Mouse (Mus musculus) intestine, embryonic 14.5 days (tissue): ENCODE results near the gene Npr1. TPM values are rescaled to one million over a fixed set of nuclear protein-coding genes. Genes with fewer than 3 reads are reported as not detected.

Experiments
- ATAC-seq: fragments of 200-750 bp; cut with Nextera tagmentation; replicated peaks from 2 replicates; pipeline ENCODE4 v1.8.0; 2017; ENCODE audit warnings: low read depth, moderate number of reproducible peaks, moderate TSS enrichment, moderate library complexity; ENCODE audit not compliant: low FRiP score, low TSS enrichment
- DNase-seq: peaks from one replicate; pipeline ENCODE4 v3.0.0-alpha.2; 2018; ENCODE audit warnings: low spot score
- H3K27ac ChIP-seq: fragments of 300-500 bp; sonication (generic); 2 replicates; pipeline ENCODE4 v1.5.1; 2014; ENCODE audit warnings: low read depth, mild to moderate bottlenecking, control low read depth
- H3K27me3 ChIP-seq: fragments of 300-500 bp; sonication (generic); replicated peaks from 2 replicates; pipeline ENCODE4 v1.6.1; 2014; ENCODE audit warnings: low read length, control low read depth; ENCODE audit not compliant: control insufficient read depth, insufficient read depth
- H3K36me3 ChIP-seq: fragments of 300-500 bp; sonication (generic); 2 replicates; pipeline ENCODE4 v1.6.1; 2014; ENCODE audit warnings: low read length, control low read depth; ENCODE audit not compliant: control insufficient read depth, insufficient read depth
- H3K4me1 ChIP-seq: fragments of 300-500 bp; sonication (generic); replicated peaks from 2 replicates; pipeline ENCODE4 v1.6.1; 2014; ENCODE audit warnings: low read length, control low read depth, mixed read lengths; ENCODE audit not compliant: control insufficient read depth, insufficient read depth
- H3K4me2 ChIP-seq: fragments of 300-500 bp; sonication (generic); 2 replicates; pipeline ENCODE4 v1.6.1; 2014; ENCODE audit warnings: low read length
- H3K4me3 ChIP-seq: fragments of 300-500 bp; sonication (generic); 2 replicates; pipeline ENCODE4 v1.5.1; 2014; ENCODE audit warnings: low read depth, low read length, control low read depth, mixed read lengths
- H3K9ac ChIP-seq: fragments of 300-500 bp; sonication (generic); 2 replicates; pipeline ENCODE4 v1.6.1; 2014; ENCODE audit warnings: mild to moderate bottlenecking, low read length
- H3K9me3 ChIP-seq: fragments of 300-500 bp; sonication (generic); 2 replicates; pipeline ENCODE4 v1.6.1; 2016; ENCODE audit warnings: low read length, control low read depth; ENCODE audit not compliant: control insufficient read depth
- WGBS: fragments of 180-500 bp; shearing (Covaris S2); extraction: QIAGEN DNeasy Blood & Tissue Kit; methylation state at CpG from one replicate; pipeline ENCODE4 v1.1.7; 2014; 5-methylcytosine and 5-hydroxymethylcytosine counted together
- polyA plus RNA-seq: library from polyadenylated mRNA; unstranded; fragments of >200 nt; fragmentation: Nextera tagmentation; extraction: Ambion mirVana; gene quantifications from 2 replicates; pipeline ENCODE4 v1.2.1, GENCODE M21; 2014

Gene Npr1
- polyA plus RNA-seq: 5.3 and 5.9 TPM in 2 replicates

- Histone ChIP-seq H3K9me3 (no peaks in the 10 kb centered on the region), H3K27ac (no peak within 1 kb of the TSS), H3K4me1 (0 out of 2 replicates have a peak, but pooled peaks cover 2% of the 10 kb centered on the region), H3K4me2 (peak within 1 kb of the TSS; percentile 89), H3K36me3 (no peaks in the 10 kb centered on the region), H3K9ac (peak within 1 kb of the TSS; percentile 46), H3K27me3 (peaks cover 34% of the 10 kb centered on the region), H3K4me3 (peak within 1 kb of the TSS; percentile 58)
- peak; percentile 61 for ATAC-seq
- DNase-seq: peak; percentile 75
- under 1% methylated on average over 38 of the region's 49 CpGs for WGBS
Measured at GRCm38 (mm10) chr3:90465686-90466310, at the start of gene Npr1. Gene Npr1, minus strand, starts transcription at chr3:90465866.

GRCm38 (mm10) chr3:90515242-90515641 is 49.6 kb upstream of the Npr1 start:
- WGBS: 30% methylated on average over 1 of the region's 1 CpGs
- no peaks in the 10 kb centered on the region for H3K27me3 ChIP-seq
- no peak for DNase-seq

GRCm38 (mm10) chr3:90514691-90515090 is 49.0 kb upstream of the Npr1 start:
- Histone ChIP-seq H3K4me3 (peak overlapping the region; percentile 37), H3K9ac (peak overlapping the region; percentile 46), H3K27ac (no peak overlapping the region), H3K4me1 (peaks cover 7% of the 10 kb centered on the region; the same call in 1 of the 2 replicates), H3K9me3 (no peaks in the 10 kb centered on the region), H3K4me2 (peak overlapping the region; percentile 92), H3K36me3 (0 out of 2 replicates have a peak, but pooled peaks cover 2% of the 10 kb centered on the region), H3K27me3 (no peaks in the 10 kb centered on the region)
- 1% methylated on average over 10 of the region's 10 CpGs for WGBS
- ATAC-seq (peak; percentile 73), DNase-seq (peak; percentile 76)

More at GRCm38 (mm10) chr3:90515242-90515641, 49.6 kb upstream of the Npr1 start:
- Histone ChIP-seq H3K27ac (no peak overlapping the region), H3K36me3 (0 out of 2 replicates have a peak, but pooled peaks cover 2% of the 10 kb centered on the region), H3K4me3 (peak overlapping the region; percentile 37), H3K9me3 (no peaks in the 10 kb centered on the region), H3K4me1 (peaks cover 7% of the 10 kb centered on the region; the same call in 1 of the 2 replicates), H3K9ac (peak overlapping the region; percentile 46), H3K4me2 (peak overlapping the region; percentile 92)
- 0 out of 2 replicates have a peak, but pooled peaks have one; percentile 20 for ATAC-seq

- peaks cover 7% of the 10 kb centered on the region; the same call in 1 of the 2 replicates for H3K4me1 ChIP-seq
- 3% methylated on average over 25 of the region's 25 CpGs for WGBS
- peak within 1 kb of the TSS; percentile 37 for H3K4me3 ChIP-seq
- H3K27me3 ChIP-seq: no peaks in the 10 kb centered on the region
- no peaks in the 10 kb centered on the region for H3K9me3 ChIP-seq
- ATAC-seq: peak; percentile 58
- peak; percentile 74 for DNase-seq
- H3K4me2 ChIP-seq: peak within 1 kb of the TSS; percentile 92
- peak within 1 kb of the TSS; percentile 46 for H3K9ac ChIP-seq
- H3K27ac ChIP-seq: no peak within 1 kb of the TSS
- H3K36me3 ChIP-seq: 0 out of 2 replicates have a peak, but pooled peaks cover 2% of the 10 kb centered on the region
Measured at GRCm38 (mm10) chr3:90513796-90514590, 48.3 kb upstream of the Npr1 start, which contains the start of the genes S100a1 and S100a13. Gene S100a1, minus strand, starts transcription at chr3:90514392. Gene S100a13, plus strand, starts transcription at chr3:90514435.

GRCm38 (mm10) chr3:90512948-90513642 is 47.4 kb upstream of the Npr1 start:
- Histone ChIP-seq H3K4me1 (peaks cover 9% of the 10 kb centered on the region; the same call in 1 of the 2 replicates), H3K9ac (no peak overlapping the region), H3K4me3 (no peak overlapping the region), H3K27me3 (no peaks in the 10 kb centered on the region), H3K27ac (no peak overlapping the region), H3K36me3 (0 out of 2 replicates have a peak, but pooled peaks cover 2% of the 10 kb centered on the region), H3K4me2 (peak overlapping the region; percentile 92; the same call in 1 of the 2 replicates), H3K9me3 (no peaks in the 10 kb centered on the region)
- no peak for ATAC-seq
- 73% methylated on average over 9 of the region's 9 CpGs for WGBS
- no peak for DNase-seq

- Histone ChIP-seq H3K9ac (no peak overlapping the region), H3K4me1 (peaks cover 17% of the 10 kb centered on the region), H3K27me3 (no peaks in the 10 kb centered on the region), H3K36me3 (peaks cover 7% of the 10 kb centered on the region), H3K27ac (no peak overlapping the region), H3K4me3 (no peak overlapping the region), H3K9me3 (no peaks in the 10 kb centered on the region), H3K4me2 (no peak overlapping the region)
- ATAC-seq (no peak), DNase-seq (no peak)
- WGBS: 81% methylated on average over 5 of the region's 5 CpGs
Measured at GRCm38 (mm10) chr3:90512276-90512675, 46.6 kb upstream of the Npr1 start.

- H3K27ac ChIP-seq: 0 out of 2 replicates have a peak overlapping the region, but pooled peaks have one; percentile 29
- DNase-seq: no peak
- peak overlapping the region; percentile 51 for H3K4me2 ChIP-seq
- whole genome bisulfite sequencing: 31% methylated on average over 2 of the region's 2 CpGs
- H3K4me1 ChIP-seq: peaks cover 12% of the 10 kb centered on the region
- peak overlapping the region; percentile 96 for H3K4me3 ChIP-seq
- ATAC-seq: no peak
- no peak overlapping the region for H3K9ac ChIP-seq
- no peaks in the 10 kb centered on the region for H3K27me3 ChIP-seq
- no peaks in the 10 kb centered on the region for H3K9me3 ChIP-seq
- peaks cover 32% of the 10 kb centered on the region for H3K36me3 ChIP-seq
Measured at GRCm38 (mm10) chr3:90509747-90510123, 44.1 kb upstream of the Npr1 start.
